Mouse (Mus musculus) monocyte, adult 2 months (primary cell): Measurements from ENCODE around the gene Fam19a1.

Experiments used
- DNase-seq, 2 experiments: peaks; one replicate each; pipeline ENCODE4 v3.0.0; 2022; ENCODE audit warnings: low spot score in 2 of 2, low read depth in 1 of 2

Fam19a1 gene

DNA sequence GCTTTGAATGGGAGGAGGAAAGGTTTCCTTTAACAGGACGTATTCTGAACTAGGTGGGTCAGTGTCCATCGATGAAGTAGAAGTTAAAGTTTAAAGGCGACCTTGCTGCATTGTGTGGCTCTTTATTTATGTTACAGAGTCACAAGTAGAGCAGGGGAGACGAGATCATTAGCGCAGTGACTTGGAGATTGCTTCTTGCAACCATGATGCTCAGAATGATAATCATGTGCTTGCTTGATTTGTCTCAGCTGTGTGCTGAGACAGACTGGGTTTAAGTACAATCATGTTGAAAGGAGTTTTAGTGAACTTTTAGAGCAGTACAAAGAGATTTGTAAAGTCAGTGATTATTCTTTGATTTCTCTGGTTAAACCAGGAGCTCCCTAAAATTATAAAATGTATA, 536.3 kb downstream of the Fam19a1 start:
- DNase-seq: no peak

DNA sequence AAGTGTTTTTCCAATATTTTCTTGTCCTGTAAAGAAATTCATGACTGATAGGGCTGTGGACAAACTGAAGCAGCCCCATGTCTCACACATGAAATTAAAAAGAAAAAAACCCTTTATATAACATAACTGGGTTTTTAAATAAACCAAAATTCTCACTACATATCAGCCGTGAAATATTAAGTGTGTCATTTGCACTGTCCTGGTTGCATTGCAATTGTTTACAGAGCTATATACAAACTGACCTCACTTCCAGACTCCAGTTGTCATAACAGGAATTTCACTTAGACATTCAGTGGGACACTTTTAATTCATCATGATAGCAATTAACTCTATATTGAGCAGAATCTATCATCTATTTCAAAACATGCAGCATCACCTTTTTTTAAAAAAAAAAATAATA, 553.4 kb downstream of the Fam19a1 start:
- DNase-seq: no peak

DNA sequence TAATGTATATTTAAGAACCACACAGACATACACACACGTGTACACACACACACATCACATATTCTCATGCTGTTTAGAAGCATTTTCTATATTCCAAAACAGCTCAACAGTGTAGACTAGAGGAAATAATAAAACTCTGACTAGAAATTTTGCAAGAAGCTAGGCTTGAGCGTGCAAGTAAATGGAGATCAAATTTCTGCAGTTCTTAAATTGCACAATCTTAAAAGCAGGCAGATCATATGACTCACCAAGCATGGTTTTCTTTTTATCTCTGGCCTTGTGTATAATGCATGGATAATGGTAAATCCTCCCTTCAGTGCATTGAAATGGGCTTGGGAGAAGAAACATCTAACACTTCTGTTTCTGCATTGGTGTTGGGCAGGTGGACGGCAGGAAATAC, 564.9 kb downstream of the Fam19a1 start:
- DNase-seq: no peak
